Mouse (Mus musculus): ENCODE measurements around the gene 1110002E22Rik. TPM values are rescaled to one million over a fixed set of nuclear protein-coding genes. Genes with fewer than 3 reads are reported as not detected.

The 1110002E22Rik gene
- total RNA-seq, 4 experiments from 2014 or later: 0.03 to 0.07 (median 0.04) TPM

GRCm38 (mm10) chr3:138065930-138066329 lies 1.1 kb downstream of the 1110002E22Rik start:
- DNase-seq: no peak

DNA sequence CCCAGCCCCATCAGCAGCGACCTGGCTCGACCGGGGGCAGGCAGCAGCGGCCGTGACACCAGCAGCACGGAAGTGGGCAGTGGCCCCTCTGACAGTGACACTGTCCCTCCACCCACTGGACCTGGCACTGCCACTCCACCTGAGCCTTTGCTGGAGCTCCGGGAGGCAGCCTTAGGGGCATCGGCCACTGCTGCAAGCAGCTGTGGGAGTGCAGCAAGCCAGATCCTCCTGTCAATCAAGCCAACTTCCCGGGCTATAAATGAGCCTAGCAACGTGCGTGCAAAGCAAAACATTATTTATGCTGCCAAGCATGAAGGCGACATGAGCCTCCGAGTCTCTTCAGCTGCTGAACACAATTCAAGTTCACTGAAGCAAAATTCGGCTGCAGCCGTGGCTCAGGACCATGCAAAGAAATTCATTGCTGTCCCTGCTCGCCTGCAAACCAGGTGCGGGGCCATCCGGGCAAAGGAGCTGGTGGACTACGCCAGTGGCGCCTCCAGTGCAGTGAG lies 1.6 kb downstream of the 1110002E22Rik start:
- no peak for DNase-seq

DNA sequence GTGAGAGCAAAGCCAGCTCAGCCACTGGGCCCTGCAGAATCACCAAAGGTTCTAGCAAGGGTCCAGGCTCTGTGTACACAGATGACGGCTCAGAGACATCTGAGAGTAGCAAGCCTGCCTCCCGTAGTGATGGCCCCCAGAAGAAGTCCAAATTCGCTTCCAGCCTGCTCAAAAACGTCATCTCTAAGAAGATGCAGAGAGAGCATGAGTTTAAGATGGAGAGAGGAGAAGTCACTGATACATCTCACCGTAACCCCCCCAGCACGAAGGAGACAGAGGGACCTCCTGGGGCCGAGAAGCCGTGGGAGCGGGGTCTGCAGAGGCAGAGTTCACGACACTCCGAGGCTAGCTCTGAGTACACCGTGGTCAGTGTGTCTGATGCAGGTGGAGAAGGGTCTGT lies 2.4 kb downstream of the 1110002E22Rik start, which contains the start of gene Gm5105:
Gene Gm5105, minus strand, starts transcription at position 101 of the 400 bp plus-strand sequence.
- no peak for DNase-seq

DNA sequence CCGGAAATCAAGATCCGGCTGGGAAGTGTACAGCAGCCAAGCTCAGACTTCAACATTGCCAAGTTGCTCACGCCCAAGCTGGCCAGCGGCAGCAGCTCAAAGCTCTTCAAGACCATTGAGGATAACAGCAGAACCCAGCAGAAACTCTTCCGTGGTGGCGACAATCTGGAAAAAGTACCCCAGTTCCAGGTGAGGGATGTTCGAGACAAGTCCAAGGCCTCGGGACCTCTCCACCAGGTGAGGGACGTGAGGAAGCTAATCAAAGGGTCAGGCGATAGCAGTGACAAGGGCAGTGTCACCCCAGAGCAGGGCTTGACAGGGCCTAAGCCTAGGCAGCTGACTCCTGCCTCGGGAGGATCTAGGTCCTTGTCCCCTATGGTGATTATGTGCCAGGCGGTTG lies 3.3 kb downstream of the 1110002E22Rik start:
- DNase-seq: no peak

DNA sequence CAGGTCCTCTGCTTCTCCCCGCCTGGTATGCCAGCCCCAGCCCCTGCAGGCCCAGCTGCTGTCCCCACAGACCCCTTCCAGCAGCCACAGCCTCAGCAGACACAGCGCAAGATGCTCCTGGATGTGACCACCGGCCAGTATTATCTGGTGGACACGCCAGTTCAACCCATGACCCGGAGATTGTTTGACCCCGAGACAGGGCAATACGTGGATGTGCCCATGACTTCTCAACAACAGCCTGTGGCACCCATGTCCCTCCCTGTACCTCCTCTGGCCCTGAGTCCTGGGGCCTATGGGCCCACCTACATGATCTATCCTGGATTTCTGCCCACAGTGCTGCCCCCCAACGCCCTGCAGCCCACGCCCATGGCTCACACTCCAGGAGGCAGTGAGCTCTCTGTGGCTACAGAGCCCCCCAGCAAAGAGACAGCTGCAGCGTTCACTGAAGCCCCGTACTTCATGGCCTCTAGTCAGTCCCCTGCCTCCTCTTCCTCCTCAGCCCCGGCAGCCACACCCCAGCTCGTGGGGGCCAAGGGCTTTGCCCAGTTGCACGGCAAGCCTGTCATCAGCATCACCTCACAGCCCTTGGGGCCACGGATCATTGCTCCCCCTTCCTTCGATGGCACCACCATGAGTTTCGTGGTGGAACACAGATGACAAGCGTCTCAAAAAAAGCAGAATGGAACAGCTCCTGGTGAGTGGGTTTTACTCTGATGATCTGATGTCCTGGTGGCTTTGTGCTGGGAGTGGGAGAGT lies 5.1 kb downstream of the 1110002E22Rik start:
- DNase-seq: no peak

DNA sequence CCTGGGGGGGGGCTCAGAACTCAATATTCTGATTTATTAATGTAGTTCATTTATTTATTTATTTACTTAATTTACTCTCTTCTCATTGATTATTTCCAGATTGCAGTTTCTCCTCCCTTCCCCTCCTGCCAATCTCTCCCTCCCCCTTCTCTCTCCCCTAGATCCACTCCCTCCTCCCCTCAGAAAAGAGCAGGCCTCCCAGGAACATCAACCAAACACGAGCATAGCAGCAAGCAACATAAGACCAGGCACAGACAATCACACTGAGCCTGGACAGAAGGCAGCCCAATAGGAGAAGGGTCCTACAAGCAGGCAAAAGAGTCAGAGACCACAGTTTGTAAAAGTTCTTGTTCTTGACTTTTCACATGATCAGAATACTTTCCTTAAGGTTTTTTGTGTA lies 6.2 kb downstream of the 1110002E22Rik start:
- no peak for DNase-seq

DNA sequence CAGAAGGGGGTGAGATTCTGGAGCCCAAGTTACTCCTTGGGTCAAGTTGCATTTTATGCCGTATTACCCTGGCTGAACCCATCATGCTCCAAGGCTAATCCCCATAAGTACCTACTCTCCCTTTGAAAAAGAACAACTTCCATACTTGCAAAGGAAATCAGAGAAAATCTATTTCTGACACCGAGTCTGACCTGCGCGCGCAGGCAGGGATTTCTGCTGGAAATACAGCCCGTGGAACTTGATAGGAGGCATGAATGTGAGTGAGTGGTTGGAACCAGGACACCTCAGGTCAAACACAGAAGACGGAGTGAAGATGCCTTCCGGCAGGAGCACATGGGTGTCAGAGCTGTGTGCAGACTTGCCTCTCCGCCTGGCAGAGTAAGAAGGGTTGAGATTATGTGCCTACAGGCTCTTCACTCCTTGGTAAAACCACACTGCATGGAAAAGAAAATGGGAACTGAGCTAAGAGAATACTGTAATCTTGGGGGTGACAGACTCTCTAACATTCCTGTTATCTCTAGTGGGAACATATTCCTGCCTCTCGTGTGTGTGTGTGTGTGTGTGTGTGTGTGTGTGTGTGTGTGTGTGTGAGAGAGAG lies 6.7 kb downstream of the 1110002E22Rik start:
- DNase-seq: no peak

GRCm38 (mm10) chr3:138074214-138074613 lies 9.4 kb downstream of the 1110002E22Rik start:
- DNase-seq: no peak

DNA sequence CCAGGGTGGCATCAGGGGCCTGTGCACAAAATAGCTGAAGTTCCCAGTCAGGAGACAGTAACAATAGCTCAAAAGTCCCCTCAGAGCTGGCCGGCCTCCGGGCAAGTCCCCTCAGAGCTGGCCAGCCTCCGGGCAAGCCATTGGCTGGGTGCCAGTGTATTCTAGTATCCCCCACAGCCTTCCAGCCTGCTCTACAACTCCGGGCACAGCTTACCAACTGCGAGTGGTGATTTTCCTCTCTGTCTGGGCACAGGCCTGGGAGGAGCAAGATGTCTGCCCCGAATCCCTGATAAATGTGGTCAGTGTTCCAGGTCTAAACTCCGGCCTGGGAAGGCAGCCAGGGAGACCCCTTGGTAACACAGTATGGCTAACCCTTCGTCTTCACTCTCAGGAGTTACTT lies 10.4 kb downstream of the 1110002E22Rik start:
- no peak for DNase-seq

DNA sequence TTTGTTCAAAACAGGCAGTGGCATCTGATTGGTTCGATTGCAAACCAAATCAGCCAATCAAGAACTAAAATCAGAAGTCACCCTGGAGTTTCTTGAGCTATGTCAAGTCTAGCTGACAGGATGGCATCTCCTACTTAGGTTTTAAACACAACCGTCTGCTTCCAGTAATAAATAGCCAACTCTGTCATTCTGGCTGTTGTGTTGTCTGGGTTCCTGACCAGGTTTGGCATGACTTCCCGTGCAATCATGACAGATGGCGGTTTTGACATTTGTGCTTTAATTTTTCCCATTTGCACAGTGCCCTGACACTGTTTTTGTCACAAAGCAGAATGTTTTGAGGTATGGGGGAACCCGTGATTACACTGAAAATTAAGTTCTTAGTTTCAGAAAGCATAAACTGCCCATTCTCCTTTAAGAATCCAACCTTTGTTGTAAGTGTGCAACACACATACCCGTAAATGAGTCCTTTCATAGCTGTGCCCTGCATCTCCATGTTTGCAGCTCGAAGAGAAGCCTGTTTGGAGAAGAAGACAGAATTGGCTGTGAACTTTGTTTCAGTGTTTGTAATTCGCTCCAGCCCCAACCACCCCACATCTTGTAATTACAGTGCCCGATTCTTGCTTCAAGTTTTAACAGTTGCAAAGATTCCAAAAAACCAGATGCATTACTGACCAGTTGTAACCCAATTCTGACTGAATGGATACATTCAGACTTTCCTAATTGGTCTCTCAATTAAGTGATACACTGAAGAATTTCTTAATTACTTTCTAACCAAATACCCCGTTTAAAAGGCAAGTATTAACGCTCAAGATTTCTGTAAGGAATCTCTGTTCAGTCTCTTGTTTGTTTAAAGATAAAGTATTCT lies 12.9 kb downstream of the 1110002E22Rik start:
- DNase-seq: no peak

DNA sequence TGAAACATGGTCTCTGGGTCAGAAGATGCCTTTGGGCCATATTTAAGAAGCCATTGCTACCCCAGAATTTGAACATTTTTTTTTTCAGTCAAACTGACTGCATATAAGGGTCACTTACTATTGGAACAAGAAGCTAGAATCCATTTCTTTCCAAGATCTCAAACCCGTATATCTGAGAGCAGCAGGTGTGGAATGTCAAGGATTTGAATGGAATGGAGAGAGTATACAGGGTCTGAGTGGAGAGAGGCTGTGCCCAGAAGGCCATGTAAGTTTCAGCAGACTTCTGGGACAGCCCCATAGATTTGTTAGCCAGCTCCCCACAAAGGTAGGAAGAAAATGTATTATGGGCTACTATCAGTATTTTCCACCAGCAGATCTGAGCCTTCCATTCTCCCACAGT lies 13.8 kb downstream of the 1110002E22Rik start:
- no peak for DNase-seq

DNA sequence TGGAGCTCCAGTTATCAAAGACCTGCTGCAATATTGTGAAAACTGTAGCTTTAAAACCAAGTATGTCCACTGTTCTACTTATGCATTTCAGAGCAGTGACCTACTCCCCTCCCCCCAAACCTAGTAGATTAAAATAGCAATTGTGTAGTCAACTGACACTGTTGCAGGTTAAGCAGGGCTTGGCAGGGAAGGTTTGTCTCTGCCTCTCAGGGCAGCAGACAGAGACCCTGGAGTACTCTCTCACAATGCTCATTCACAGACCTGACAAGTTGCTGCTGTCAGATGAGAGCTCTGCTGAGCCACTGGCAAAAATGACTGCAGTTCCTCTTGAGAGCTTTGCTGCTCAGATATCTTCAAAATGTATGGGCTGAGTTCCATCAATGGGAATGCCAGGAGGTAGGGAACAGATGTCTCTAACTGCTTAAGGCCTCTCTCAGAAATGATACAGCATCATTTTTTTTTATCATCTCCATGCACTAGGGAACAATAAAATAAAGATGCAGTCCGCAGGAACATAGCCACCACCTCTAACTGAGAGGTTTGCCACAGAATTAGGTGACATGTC lies 18.3 kb downstream of the 1110002E22Rik start:
- DNase-seq: no peak

- DNase-seq: no peak
These were observed 19.0 kb downstream of the 1110002E22Rik start for GRCm38 (mm10) chr3:138083896-138084295.

DNA sequence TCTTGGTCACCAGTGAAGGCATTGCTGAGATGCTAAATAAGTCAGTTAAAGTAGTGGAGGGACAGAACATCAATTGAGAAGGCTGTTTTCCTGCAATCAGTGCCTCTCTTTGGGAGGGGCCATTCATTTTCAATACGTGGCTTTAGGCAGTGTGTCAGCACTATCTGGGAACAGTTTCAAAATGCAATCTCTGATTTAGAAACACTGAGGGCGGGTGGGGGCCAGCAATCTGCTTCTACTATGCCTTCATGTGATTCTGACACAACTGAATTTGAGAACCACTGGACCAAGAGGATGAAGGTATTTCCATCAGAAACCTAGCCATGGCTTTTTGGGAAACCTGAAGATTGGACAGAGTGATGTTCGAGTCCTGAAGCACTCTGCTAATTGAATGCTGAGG lies 30.4 kb downstream of the 1110002E22Rik start:
- DNase-seq: no peak

GRCm38 (mm10) chr3:138095718-138096117 lies 30.9 kb downstream of the 1110002E22Rik start:
- DNase-seq: no peak

DNA sequence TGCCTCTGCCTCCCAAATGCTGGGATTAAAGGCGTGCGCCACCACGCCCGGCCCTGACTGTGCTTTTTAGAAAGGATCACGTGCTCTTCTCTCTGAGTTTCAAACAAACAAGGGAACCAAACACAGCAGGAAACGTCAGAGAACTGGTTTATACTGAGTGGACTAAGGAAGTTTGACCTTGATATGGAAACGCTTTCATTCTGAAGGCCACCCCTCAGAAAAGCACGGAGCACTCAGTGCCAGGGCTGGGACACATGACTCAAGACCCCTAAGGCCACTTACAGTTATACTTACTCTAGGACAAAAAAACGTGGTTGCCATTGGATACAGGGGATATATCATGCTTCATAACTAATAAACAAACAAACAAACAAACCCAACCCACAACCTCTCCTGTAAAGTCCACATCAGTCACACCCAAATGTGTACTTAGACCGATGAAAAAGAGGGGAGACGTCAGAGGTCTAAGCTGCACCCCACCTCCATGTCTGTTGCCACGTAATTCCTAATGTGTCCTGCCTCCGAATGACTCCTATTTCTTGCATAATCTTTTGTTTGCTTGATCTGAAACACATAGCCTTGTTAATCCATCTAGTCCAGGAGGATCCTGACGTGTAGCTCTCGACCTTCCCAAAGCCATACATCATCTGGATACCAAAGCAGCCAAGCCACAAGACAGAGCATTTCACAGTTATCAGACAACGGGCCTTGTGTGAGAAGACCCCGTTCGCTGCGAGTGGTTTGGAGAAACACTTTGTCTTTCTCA lies 31.6 kb downstream of the 1110002E22Rik start:
- DNase-seq: peak; percentile 29

- DNase-seq: peak; percentile 26
These were observed 32.9 kb downstream of the 1110002E22Rik start for GRCm38 (mm10) chr3:138097718-138098117.

DNA sequence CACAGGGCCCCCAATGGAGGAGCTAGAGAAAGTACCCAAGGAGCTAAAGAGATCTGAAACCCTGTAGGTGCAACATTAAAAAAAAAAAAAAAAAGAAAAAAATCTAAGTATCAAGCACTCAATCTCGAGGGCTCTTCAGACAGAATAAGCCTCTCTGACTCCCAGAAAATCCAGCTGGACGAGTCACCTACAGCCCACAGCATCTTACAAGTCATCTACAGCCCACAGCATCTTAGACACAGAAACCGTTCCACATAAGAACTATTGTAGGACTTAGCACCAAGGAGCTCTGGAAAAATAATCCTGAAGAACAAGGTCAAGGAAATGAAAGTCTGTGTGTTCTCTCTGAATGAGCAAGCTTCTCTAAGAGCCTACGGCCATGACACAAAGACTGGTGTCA lies 37.1 kb downstream of the 1110002E22Rik start:
- DNase-seq: no peak

- DNase-seq: no peak
These were observed 38.8 kb downstream of the 1110002E22Rik start for GRCm38 (mm10) chr3:138103690-138104089.

- peak; percentile 24 for DNase-seq
These were observed 40.2 kb downstream of the 1110002E22Rik start for GRCm38 (mm10) chr3:138105056-138105455.

DNA sequence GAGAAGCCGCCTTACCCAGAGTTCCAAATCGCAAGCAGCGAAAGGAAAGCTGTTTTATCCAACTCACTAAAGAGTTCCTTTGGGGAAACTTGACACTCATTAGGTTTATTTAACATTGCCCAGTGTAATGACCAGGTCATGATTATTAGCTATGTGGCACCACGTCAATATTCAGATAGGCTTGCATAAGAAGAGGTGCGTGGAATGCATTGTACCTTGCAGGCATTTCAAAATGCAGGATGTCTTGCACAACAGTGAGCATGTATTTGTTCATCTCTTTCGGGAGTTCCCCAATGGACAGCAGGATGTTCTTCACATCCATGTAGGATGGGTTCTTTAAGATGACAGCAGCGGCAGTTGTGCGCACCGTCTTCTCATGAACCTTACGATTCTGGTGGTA lies 42.0 kb downstream of the 1110002E22Rik start:
- DNase-seq: no peak

All from adrenal gland, adult 8-10 months (tissue).